Mouse (Mus musculus) stomach, postnatal 0 days (tissue): Measurements from ENCODE around the gene Fubp1.

Experiments
- CTCF ChIP-seq: IDR thresholded peaks from 2 replicates; pipeline ENCODE4 v1.5.1; 2016; ENCODE audit warnings: antibody characterized with exemption, low read depth, mild to moderate bottlenecking, moderate library complexity
- EP300 ChIP-seq: optimal IDR thresholded peaks from 2 replicates; pipeline ENCODE3; 2016; ENCODE audit warnings: antibody characterized with exemption

- TF ChIP-seq CTCF (no peak), EP300 (no peak)
These were observed 15.7 kb downstream of the Fubp1 start for GRCm38 (mm10) chr3:152225906-152226305.
